Mouse (Mus musculus) v-Abl transformed pro-B cells (cell line): ENCODE measurements around the gene Mtg2.

Experiments used
- in situ Hi-C, 2 experiments: fragments of 400-800 bp; cut with MboI; formaldehyde crosslinking; loops; one replicate each; pipeline ENCODE4 v1.15.1; 2025; ENCODE audit not compliant: unreplicated experiment in 2 of 2

The Mtg2 gene

DNA sequence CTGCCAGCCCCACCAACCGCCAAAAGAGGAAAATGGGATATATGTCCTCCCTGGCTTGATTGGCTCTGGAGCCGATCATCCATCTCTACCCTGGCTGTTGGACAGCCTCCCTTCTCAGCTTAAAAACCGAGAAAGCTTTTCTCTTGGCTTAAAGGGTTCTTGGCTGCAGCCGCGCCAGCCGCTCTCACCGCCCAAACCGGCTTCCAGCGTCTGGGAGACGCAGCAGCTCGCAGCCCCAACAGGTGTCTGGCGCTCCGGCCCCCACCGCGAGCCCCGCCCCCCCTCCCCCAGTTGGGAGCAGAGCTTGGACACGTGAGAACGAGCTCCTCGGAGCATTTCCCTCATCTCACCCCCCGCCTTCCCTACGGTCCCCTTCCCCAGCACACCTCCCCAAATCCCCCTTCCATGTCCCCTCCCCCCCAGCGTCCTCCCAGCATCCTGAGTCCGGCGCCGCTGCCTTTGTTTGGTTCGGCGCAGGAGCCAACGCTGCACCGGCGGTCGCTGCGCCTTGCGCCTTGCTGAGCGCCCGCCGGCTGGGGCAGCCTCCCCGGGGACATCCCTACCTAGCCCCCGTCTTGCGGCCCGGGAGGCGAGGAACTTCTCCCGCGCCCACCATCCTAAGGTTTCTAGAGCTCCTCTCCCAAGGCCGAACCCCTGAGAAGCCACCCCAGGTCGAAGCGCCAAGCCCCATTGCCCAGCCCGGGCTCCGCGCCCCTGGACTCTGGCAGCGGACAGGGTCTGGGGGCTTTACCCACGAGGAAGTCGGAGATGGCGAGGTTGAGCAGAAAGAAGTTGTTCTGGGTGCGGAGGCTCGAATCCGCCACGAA lies 33.0 kb downstream of the Mtg2 start:
- in situ Hi-C loops, result no loop called here

DNA sequence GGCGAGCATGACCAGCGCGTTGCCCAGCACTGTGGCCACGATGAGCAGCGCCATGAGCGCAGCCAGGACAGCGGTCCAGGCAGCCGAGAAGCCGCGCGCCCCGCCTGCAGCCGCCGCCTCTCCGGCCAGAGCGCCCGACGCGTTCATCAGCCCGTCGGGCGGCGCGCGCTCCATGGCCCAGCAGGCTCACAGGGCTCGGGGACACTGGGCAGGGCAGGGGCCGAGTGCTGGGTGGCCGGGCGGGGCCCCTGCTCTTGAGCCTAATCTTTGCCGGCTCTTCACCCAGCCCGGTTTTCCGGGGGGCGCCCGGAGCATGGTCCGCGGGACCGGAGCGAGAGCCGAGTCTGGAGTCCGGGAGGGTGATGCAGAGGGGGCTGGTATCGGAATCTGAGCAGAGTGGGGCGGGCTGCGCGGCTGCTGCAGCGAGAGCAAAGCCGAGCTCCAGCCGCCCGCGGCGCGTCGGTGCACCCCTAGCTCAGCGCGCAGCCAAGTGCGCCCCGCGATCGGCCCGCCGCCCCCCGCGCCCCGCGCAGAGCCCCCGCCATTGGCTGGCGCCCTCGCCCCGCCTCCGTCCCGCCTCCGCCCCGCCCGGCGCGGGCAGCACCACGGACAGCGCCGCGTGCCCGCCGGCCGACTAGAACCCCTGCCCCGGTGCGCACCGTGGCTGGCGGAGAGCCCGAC lies 33.7 kb downstream of the Mtg2 start, which contains the start of gene Hrh3:
Gene Hrh3 (minus strand): TSS at position 511 of the 681 bp plus-strand sequence.
- in situ Hi-C loops, result no loop called here

DNA sequence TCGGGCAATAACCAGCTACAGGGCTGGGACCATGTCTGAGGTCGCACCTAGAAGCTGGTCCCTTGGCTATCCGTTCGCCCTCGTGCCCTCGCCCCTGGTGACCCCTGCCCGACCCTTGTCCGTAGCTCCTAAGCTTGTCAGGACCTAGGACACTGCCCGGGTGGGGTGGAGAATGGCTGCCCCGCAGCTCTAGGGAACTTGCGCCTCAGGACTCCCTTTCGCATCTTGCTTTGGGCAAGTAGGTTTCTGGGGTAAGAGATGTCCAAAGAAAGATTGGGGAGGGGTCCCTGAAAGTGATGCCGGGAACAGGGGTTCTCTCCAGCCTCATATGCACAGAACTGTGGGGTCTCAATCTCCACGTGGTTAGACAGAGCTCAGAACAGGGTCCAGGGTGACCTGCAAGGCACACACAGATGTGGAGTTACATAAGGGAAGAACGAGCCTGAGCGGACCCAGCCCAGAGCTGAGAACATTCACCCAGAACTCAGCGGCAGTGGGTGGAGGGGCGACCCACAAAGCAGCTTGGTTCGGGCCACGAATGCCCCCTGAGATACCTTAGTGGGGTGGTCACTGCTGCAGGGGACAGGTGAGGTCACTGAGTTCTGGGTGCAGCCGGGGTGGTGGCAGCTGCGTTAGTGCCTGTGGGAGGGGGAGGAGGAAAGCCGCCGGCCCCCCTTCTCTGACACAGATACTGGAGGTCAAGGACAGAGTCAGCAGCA lies 34.4 kb downstream of the Mtg2 start:
- in situ Hi-C loops, result no loop called here

DNA sequence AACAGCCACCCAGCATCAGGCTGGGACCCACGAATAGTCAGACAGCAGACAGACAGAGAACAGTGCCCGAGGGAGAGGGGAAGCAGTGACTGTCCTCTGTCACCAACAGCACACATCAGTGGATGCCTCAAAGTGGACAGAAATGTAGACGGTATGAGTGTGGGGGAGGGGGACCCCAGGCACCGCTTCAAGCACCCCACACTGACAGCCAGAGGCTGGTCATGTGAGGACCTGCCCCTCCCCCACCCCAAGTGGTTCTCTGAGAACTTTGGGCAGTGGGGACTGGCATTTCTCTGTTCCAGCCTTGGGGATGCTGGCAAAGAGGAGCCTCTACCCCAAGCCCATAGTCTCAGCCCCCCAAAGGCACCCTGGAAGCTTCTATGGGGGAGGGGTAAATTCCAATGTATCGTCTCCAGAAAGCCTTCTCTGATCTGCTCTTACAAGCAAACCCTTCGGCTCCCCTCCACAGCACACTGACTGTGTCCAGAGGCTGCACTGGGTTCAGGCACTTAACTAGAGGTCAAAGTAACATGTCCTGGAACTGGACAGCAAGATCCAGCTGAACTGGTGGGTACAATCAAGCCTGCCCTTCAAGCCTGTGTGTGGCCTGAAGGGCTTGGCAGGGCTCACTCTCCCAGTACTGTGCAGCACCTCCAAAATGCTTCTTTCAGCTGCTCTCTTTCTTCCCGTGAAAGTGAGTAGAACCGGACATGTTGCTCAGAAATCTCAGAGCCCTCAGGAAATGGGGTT lies 35.2 kb downstream of the Mtg2 start:
- in situ Hi-C loops, result no loop called here

DNA sequence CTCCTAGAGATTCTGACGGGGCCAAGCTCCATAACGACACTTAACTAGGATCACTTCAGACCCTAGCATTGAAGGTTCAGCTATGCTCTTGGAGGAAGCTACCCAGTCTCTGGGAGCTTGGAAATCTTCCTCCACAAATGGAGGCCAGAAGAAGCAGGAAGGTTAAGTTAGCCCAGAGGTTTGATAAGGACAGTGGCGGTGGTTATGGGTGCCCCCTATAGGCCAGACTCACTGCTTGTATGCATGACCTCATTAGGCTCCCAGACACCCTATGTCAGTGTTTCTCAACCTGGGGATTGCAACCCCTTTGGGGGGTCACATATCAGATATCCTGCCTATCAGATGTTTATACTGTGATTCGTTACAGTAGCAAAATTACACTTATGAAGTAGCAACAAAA lies 36.7 kb downstream of the Mtg2 start:
- in situ Hi-C loops, result no loop called here

DNA sequence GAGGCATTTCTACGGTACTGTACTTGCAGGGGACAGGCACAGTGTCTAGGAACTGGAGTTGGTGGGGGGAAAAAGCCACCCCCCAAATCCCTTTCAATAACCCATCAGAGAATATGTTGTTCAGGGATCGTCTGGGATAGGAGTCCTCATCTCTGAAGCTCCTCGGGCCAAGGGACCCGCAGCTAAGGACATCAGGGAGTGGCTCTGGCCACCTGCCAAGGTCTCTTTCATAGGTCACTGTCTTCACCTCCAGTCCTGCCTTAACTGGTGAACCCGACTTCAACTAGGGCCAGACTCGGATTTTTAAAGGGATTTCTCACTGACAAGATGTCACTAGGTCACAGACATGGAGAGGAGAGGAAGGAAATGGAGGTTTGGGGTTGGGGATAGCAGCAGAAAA lies 37.9 kb downstream of the Mtg2 start:
- in situ Hi-C loops, result no loop called here

DNA sequence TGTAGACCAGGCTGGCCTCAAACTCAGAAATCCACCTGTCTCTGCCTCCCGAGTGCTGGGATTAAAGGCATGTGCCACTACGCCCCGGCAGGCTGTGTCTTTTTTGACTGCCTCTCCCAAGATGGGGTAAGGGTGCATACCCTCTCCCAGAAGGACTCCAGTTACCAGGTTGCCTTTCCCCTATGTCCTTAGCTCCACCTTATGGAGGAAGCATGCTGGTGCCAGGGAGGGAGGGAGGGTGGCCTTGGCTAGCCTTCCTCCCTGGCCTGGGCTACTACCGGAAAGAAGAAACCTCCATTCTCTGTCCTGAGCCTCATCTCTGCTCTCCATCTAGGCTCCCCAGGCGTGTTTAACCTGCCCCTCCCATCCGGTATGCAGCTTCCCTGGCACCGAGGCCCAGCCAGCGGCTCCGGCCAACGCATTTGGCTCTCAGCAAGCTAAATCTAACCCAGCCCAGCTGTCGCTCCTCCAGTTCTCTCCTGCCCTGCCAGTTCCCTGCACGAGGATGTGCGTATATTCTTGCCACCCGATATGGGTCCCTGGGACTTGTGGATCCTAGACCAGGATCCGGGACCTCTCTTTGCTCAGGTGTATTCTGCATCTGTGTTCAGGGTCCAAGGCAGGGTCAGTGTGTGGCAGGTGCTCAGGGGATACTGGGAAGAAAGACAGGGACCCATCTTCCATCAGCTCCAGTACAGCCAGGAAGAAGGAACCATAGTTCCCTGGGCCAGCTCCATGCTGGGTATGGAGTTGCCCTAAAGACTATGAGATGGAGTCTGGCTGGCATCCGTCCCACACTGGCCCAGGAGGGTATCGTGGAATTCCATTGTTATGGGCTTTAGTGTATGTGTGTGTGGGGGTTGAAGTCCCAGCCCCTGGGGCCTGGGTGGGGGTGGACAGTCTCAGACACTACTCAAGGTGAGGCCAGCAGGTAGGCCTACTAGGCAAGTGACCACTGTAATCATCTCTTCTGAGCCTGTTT lies 43.8 kb downstream of the Mtg2 start:
- in situ Hi-C loops, result loop anchor here in 1 of 2 experiments (5.0 kb wide), 1 partner anchor 37 kb away; no protein-coding TSS in a partner anchor

DNA sequence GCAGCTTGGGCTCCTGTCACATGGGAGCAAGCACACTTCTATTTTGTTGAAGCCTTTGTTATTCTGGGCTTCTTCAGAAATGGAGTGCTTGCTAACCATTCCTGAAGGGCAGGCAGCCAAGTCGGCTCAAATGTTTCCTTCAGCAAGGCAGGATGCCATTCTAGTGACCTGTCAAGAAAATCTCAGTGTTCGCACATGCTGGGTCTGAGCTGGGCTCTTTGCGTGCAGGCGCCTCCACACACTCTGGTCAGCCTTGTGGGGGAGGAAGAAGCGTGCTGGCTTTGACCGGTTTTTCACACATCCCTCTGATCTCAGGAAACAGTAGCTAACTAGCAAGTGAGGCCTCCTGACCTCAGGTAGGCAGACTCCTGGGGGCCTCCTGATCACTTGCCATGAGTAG lies 44.9 kb downstream of the Mtg2 start:
- in situ Hi-C loops, result no loop called here

DNA sequence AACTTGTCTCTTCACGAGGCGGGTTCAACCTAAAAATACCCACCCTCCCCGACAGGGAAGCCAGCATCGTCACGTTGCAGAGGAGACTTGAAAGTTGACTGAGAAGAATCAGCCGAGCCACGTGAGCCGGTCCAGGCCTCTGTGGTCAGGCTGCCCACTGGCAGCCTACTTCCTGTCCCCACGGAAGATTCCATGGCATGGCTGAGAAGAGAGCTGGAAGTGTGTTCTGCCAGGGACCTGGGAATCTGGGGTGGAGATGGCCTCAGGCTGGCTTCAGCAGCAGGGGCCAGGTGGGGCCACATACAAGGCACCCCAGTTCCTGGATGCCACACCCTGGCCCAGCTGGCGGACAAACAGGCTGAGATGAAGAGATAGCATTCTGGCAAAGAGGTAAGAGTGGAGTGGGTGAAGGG lies 45.7 kb downstream of the Mtg2 start:
- in situ Hi-C loops, result no loop called here

DNA sequence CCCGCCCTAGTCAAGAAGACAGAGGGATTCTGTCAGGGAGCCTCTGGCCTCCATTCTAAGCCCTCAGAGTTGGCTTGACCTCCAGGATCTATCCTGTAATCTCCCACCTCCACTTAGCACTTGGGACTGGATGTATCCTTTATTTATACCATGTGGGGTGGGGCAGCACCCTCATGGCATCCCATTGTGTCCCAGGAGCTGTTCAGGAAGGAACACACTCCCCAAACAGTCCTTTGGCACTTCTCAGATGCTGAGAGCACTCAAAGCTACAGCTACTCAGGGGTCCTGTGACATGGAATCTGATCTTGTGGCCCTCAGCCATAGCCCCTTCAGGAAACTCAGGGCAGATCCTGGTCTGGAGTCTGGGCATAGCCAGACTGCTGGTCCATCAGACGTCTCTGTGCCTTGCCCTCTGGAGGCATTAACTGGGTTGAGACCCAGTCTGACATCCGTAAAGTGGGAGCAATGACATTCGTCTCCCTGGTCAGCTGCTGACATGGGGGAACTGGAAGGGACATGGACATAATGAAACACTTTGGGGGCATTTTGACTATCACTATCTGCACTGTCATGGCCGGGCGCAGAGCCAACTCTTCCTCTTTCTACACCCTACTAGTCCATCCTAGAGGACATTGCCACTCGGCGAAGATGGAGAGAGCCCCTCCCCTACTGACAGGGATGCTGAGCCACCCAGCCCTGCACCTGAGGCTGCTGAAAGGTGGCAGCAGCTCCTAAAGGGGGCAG lies 46.5 kb downstream of the Mtg2 start:
- in situ Hi-C loops, result no loop called here

DNA sequence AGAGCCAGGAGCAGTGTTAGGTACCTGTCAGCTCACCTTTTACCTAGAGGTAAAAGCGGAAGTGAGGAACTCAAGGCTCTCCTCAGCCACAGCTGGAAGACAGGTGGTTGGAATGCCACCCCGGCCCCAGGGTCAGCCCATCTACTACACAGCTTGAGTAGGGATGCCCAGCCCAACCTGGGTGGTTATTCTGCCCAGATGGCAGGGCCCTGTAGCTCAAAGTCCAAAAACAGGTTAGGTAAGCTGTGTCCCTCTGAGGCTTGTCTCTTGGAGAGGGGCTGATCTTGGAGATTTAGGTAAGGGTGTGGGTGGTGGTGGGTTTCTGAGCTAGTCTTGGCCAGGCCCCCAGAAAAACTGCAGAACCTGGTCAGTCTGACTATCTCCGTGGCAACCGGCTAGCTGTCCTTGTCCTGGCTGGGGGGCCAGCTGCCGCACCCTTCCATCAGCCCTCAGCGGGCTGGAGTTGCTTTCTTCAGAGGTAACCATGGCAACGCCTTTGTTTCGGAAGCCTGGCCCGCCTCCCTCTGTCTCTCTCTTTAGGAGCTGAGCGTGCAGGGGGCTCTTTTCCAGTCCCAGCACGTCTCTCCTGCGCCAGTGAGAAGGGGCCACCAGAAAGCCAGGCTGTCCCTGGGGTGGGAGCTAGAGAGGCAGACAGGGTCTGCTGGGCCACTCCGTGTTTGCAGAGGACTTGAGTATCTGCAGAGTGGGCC lies 47.3 kb downstream of the Mtg2 start:
- in situ Hi-C loops, result no loop called here

DNA sequence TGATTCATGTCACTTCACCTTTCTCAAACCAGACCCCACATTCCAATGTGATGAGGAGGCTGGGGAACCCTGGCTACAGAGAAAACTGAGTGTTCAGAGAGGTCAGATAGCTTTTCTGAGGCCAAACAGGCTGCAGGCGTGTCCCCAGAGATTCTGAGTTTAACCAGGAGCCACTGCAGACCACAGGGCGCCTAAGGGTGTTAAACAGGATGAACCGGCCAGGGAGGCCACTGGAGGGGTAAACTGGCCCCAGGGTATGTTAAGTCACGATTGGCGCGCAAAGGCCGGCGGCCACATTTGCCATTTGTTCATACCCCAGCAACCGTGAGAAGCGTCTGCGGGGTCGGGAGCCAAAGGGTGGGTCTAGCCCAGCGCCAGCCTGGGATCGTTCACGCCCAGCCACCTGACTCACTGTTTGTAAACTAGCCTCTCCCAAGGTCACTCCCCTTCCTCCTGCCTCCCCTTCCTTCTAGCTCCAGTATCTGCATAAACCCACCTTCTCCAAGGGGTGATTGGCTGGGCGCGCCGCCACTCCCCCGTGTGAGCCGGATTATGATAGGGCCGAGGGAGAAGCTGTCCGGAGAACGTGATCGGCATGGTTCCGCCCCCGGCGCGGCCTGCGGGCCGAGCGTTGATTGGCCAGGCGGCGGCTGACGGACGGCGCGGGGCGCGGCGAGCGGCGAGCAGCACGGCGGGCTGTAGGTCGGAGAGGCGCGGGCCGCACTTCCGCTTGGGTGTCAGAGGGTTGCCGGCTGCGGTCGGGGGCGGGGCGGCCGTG lies 48.5 kb downstream of the Mtg2 start, which contains the start of gene Osbpl2:
Gene Osbpl2 (plus strand): TSS at position 646 of the 778 bp plus-strand sequence.
- in situ Hi-C loops, result no loop called here

DNA sequence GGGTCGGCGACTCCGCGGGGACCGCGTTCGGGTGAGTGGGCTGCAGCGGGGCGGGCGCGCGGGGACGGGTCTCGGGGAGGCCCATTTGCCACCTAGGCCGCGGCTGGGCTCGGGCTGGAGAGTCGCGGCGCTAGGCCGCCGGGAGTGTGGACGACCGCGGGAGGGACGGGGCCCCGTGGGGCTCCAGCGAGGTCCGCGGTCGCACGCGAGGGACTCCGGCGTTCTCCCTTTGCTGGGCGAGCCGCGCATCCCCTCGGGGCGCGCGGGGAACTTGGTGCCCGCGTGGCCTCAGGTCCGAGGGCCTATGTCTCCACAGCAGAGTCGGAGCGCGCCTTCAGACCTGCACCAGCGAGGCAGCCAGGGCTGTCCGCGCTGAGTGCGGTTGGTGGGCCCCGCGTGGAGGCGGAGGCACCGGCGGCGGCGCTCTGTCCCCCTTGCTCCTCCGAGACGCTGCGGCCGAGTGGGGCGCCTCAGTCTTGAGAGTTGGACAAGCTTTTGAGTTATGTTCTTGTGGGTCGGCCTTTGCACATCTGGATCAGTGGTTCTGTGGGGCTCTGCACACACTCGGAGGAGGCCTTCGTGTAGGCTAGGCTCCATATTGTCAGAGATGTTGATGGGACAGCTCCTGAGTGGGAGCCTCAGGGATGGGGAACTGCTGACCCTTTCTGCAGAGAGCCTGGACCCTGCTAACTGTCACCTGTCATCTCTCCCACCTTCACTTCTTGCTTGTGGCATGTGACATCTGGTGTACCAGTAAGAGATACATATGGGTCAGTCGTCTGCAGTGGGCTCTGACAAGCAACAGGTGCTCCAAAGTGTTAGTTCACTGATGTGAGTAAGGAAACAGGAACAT lies 49.3 kb downstream of the Mtg2 start:
- in situ Hi-C loops, result loop anchor here in 1 of 2 experiments (5.0 kb wide), 2 partner anchors 72 to 207 kb away; no protein-coding TSS in a partner anchor

DNA sequence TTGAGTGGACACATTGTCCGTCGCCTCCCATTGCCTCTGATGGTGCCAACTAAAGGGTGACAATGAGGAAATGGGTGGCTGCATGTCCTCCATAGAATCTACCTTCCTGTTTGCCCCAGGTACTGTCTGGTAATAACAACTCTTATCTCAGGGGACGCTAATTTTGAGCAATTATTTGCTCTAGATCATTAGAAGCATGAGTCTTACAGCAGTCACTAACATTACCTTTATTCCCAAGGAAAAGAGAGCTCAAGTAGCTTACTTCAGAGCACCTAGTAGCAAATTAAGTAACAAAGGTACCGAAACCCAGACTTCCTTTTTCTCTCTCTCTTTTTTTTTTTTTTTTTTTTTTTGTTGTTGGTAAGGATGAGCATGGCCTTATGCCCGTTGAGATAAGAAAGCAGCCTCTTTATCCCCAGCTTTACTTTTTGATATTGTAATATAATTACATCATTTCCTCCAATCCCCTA lies 49.9 kb downstream of the Mtg2 start:
- in situ Hi-C loops, result loop anchor here in 1 of 2 experiments (5.0 kb wide), 2 partner anchors 73 to 208 kb away; no protein-coding TSS in a partner anchor

DNA sequence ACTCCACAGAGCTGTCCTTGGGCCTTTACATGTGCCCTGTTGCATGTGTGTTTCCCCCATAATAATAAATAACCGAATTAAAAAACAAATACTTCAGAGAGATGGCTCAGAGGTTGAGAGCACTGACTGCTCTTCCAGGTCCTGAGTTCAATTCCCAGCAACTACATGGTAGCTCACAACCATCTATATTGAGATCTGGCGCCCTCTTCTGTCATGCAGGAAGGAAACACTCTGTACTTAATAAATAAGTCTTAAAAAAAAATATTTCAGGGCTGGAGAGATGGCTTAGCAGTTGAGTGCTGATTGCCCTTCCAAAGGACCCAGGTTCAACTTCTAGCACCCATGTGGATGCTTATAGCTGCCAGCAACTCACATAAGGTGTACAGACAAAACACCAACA lies 53.8 kb downstream of the Mtg2 start:
- in situ Hi-C loops, result loop anchor here in 1 of 2 experiments (5.0 kb wide), 2 partner anchors 77 to 212 kb away; no protein-coding TSS in a partner anchor

DNA sequence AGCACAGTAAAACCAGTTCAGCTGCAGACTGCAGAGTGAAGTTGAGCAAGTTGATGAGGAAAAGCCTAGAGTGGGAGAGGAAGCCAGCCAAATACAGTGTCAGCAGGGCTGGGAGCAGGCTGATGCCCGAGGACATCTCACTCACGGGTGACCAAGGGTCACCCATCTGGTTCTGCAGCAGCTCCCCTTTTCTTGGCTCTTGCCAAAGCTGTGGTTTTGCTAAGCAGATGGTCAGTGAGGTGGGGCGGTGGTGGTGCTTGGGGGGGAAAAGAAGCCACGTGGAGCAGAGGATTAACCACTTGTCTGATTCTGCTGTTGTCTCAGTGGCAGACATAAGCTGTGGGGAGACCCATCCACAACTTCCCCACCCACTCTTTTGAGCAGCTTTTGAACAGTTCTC lies 55.8 kb downstream of the Mtg2 start:
- in situ Hi-C loops, result loop anchor here in 1 of 2 experiments (5.0 kb wide), 1 partner anchor 74 kb away; no protein-coding TSS in a partner anchor
